Mouse (Mus musculus) gastrocnemius, adult 2 months (tissue): ENCODE measurements around the gene Msantd2. TPM values are rescaled to one million over a fixed set of nuclear protein-coding genes. Genes with fewer than 3 reads are reported as not detected.

ENCODE experiments used
- DNase-seq: peaks from one replicate; pipeline ENCODE4 v3.0.0; 2022
- H3K27ac ChIP-seq: fragments of 200-600 bp; 2 replicates; pipeline ENCODE4 v1.8.1; 2022; ENCODE audit warnings: mild to moderate bottlenecking
- H3K4me3 ChIP-seq: fragments of 200-600 bp; 2 replicates; pipeline ENCODE4 v1.8.1; 2022; ENCODE audit warnings: mild to moderate bottlenecking, moderate library complexity
- CTCF ChIP-seq: fragments of 200-600 bp; IDR thresholded peaks from 2 replicates; pipeline ENCODE4 v1.8.1; 2022; ENCODE audit warnings: antibody characterized with exemption, mild to moderate bottlenecking, moderate library complexity
- intact Hi-C: fragments of 180-260 bp; cut with DNase I; formaldehyde crosslinking; loops from one replicate; pipeline ENCODE4 v1.15.1; 2025
- total RNA-seq, 2 experiments: library from RNA; stranded (reverse); gene quantifications; 2 replicates each; pipeline ENCODE4 v1.2.3; 2021

Gene Msantd2
- total RNA-seq, 2 experiments from 2014 or later: 4.0 to 5.1 TPM

GRCm38 (mm10) chr9:37551751-37552531 is 62.8 kb downstream of the Msantd2 start:
- Histone ChIP-seq H3K4me3 (peak overlapping the region; percentile 69), H3K27ac (no peak overlapping the region)
- no peak for TF ChIP-seq CTCF
- DNase-seq: no peak
- intact Hi-C loops: loop anchor here (5.0 kb wide), 1 partner anchor 60 kb away; the partner anchor contains the start of gene Spa17

DNA sequence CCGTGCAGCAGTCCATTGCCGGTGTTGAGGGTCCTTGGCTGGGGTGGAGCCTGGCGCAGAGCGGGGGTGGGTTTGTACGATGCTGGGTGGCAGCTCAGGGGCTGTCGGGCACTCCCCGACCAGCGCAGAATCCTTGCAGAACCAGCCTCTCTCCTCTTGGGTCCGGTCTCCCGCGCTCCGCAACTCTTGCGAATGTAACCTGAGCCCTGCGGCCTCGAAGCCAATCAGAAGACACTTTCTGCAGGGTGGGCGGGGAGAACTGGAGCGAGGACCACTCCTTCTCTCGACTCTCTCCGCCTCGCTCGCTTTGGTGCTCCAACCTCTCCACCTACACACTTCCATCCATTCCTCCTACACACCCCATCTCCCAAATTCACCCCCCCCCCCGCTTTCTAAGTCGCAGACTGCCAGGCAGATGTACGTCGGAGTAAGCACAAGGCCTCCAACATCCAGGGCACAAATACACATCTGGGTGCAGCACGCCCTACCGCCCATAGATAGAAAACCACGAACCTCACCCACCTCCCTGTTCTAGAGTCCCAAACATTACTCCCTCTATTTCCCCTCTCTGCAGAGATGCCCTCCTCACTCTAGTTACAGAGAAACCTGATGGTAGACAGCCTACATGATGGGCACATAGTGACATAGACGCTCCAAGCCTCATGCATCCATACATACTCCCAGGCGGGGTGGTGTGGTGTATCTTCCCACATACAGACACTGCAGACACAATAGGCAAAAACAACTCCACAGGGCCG is 63.6 kb downstream of the Msantd2 start, which contains the start of gene Nrgn:
TSS of gene Nrgn (minus strand) at position 369 of the 758 bp plus-strand sequence.
- Histone ChIP-seq H3K27ac (no peak within 1 kb of the TSS), H3K4me3 (peak within 1 kb of the TSS; percentile 69)
- TF ChIP-seq CTCF: no peak
- peak; percentile 77 for DNase-seq
- intact Hi-C loops: loop anchor here (5.0 kb wide), 1 partner anchor 60 kb away; the partner anchor contains the start of gene Spa17

- DNase-seq: no peak
- intact Hi-C loops: loop anchor here (5.0 kb wide), 1 partner anchor 58 kb away; the partner anchor contains the start of gene Spa17
- Histone ChIP-seq H3K27ac (no peak overlapping the region), H3K4me3 (no peak overlapping the region)
- TF ChIP-seq CTCF: no peak
These were observed 65.2 kb downstream of the Msantd2 start for GRCm38 (mm10) chr9:37554279-37554678.

DNA sequence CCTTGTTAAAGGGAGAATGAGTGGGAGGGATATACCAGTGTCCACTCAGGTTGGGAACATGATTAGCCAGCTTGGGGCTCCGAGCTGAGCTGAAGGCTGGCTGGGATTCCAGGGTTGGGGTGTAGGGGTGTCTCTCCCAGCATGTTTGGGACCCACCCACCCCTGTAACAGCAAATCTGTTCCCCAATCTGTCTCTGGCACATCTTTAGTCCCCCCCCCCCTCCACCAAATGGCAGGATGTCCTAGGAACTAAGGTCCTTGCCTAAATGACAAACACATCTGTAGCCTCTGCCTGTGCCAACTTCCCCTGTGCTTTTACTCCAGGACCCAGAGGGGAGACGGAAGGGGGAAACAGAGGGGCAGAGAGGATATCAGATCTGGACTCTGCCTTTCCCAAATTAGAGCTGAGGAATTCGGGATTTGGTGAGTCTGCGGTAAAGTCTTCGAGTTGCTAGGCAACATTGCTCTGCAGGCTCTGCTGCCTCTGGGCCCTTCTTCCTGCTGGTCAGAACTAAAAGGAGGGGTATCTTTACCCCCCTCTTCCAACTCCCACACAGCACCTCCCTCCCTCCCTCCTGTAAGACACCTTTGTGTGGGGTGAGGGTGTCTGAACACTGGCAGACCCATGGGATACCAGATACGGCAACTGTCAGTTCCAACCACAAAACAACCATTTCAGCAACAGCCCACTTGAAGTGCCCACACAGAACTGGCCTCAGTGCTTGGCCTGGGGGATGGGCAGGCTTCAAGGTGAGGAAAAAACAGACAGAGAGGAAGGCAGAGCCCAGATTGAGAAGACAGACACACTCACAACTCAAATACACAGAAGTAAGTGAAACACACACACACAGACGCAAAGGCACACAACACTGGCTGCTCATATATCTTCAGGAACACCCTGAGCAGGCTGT is 66.0 kb downstream of the Msantd2 start, which contains the start of gene Siae:
TSS of gene Siae (plus strand) at position 861 of the 911 bp plus-strand sequence.
- H3K27ac ChIP-seq: no peak within 1 kb of the TSS
- DNase-seq: no peak
- intact Hi-C loops: loop anchor here (5.0 kb wide), 1 partner anchor 57 kb away; the partner anchor contains the start of gene Spa17
- no peak within 1 kb of the TSS for H3K4me3 ChIP-seq
- TF ChIP-seq CTCF: no peak

GRCm38 (mm10) chr9:37556366-37556765 is 67.2 kb downstream of the Msantd2 start:
- H3K27ac ChIP-seq: no peak overlapping the region
- intact Hi-C loops: no loop called here
- H3K4me3 ChIP-seq: no peak overlapping the region
- no peak for TF ChIP-seq CTCF
- no peak for DNase-seq

GRCm38 (mm10) chr9:37560617-37561016 is 71.5 kb downstream of the Msantd2 start:
- no peak for DNase-seq
- Histone ChIP-seq H3K27ac (no peak overlapping the region), H3K4me3 (no peak overlapping the region)
- intact Hi-C loops: no loop called here
- TF ChIP-seq CTCF: no peak

DNA sequence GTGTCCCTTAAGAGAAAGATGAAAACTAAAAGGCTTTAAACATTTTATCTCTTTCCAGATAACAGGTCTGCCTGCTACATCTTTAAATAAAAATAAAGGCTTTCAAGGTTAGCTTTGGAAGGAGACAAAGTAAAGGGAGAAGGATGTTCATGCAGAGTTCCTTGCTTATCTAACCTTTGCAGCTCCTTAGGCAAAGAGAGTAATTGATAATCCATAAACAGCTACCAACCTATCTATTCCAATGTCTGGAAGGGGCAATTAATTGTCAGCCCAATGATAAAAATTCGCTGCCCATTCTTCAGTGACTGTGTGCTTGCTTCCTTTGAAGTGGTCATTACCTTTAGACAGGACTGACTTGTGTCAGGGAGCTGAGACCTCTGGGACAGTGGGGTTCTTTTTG is 74.7 kb downstream of the Msantd2 start:
- intact Hi-C loops: no loop called here
- Histone ChIP-seq H3K27ac (no peak overlapping the region), H3K4me3 (no peak overlapping the region)
- no peak for DNase-seq
- TF ChIP-seq CTCF: no peak

GRCm38 (mm10) chr9:37567019-37567418 is 77.9 kb downstream of the Msantd2 start:
- Histone ChIP-seq H3K27ac (no peak overlapping the region), H3K4me3 (no peak overlapping the region)
- no peak for DNase-seq
- no peak for TF ChIP-seq CTCF
- intact Hi-C loops: no loop called here

- intact Hi-C loops: no loop called here
- DNase-seq: no peak
- Histone ChIP-seq H3K4me3 (peak overlapping the region; percentile 52), H3K27ac (peak overlapping the region; percentile 31; the same call in 1 of the 2 replicates)
- no peak for TF ChIP-seq CTCF
These were observed 78.3 kb downstream of the Msantd2 start for GRCm38 (mm10) chr9:37567454-37567853.

- TF ChIP-seq CTCF: no peak
These were observed 78.9 kb downstream of the Msantd2 start for GRCm38 (mm10) chr9:37567892-37568604.

DNA sequence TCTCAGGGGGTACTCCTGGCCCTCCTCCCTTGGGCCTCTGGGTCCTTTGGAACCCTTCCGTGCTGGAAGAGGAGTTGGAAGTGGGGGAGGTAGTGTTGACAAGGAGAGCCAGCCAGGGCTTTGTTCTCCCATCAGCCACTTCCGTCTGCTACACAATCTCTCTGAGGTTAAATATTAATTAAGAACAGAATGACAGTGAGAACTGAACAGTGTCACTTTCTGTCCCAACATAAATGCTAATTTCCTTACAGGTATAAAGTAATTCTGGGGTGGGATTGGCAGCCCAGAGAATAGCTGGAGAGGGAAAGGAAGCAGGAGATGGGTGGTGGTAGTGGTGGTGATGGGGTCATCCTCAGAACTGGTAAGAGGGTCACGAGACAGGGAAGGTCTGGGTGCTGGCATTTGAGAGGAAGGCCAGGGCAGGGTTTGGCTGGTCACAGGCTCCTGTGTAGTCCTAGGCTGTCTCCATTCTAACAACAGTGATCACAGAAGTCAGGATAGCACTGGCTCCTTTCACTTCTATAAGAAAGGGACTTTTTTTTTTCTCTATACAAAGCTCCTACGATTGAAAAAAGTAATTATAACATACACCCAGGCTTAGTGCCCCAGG is 79.6 kb downstream of the Msantd2 start:
- intact Hi-C loops: no loop called here
- peak overlapping the region; percentile 52 for H3K4me3 ChIP-seq
- H3K27ac ChIP-seq: no peak overlapping the region
- TF ChIP-seq CTCF: no peak
- no peak for DNase-seq

More at GRCm38 (mm10) chr9:37567892-37568604, 78.9 kb downstream of the Msantd2 start:
- DNase-seq: no peak
- peak overlapping the region; percentile 31 for H3K27ac ChIP-seq
- H3K4me3 ChIP-seq: peak overlapping the region; percentile 52
- intact Hi-C loops: no loop called here
